Mouse (Mus musculus) heart, postnatal 0 days (tissue): ENCODE measurements around the gene Csnk1d.

ENCODE experiments used
- CTCF ChIP-seq: IDR thresholded peaks from 2 replicates; pipeline ENCODE4 v1.5.1; 2016; ENCODE audit warnings: antibody characterized with exemption, control low read depth, low read depth
- EP300 ChIP-seq: IDR thresholded peaks from 2 replicates; pipeline ENCODE4 v1.6.1; 2016; ENCODE audit warnings: antibody characterized with exemption, low read depth

- TF ChIP-seq EP300: no peak
- no peak for TF ChIP-seq CTCF
Measured at GRCm38 (mm10) chr11:120954936-120955335, 36.2 kb downstream of the Csnk1d start.
